Mouse (Mus musculus): ENCODE measurements around the gene Slc39a11. TPM values are rescaled to one million over a fixed set of nuclear protein-coding genes. Genes with fewer than 3 reads are reported as not detected.

Gene Slc39a11
- polyA plus RNA-seq (2015; fragmentation: Illumina TruSeq; extraction: RNeasy Lipid Tissue Mini Kit (QIAGEN cat#74804); ENCODE audit: insufficient read depth, low replicate concordance) = 7.6 TPM

DNA sequence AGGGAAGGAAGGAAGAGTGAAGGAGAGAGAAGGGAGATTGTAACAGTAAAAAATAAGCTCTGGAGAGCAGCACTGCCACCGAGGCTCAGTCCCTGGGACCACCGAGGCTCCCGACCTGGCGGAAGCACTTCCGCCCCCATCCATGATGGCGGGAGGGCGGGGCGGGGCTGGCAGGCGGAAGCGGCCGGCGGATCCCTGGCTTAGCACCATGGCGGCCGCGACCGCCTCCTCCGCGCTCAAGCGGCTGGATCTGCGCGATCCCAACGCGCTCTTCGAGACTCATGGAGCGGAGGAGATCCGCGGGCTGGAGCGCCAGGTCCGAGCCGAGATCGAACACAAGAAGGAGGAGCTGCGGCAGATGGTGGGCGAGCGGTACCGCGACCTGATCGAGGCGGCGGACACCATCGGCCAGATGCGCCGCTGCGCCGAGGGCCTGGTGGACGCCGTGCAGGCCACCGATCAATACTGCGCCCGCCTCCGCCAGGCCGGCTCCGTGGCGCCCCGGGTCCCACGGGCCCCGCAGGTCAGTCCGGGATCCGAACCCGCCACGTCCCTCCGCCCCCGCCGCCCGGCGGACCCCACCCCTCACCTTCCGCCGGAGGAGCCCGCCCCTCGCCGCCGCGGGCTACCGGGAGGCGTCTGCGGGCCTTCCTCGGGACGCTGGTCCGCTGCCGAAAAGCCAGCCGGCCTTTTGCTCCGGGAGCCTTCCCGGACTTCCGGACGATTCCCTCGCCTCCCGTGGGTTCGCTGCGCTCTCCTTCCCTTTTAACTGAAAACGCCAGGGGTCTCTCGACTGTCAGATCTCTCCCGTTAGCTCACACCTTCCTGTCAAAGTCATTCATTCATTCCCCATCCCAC lies at the start of gene Slc39a11:
Slc39a11 (minus strand) TSS at position 727 of the 858 bp plus-strand sequence.

DNA sequence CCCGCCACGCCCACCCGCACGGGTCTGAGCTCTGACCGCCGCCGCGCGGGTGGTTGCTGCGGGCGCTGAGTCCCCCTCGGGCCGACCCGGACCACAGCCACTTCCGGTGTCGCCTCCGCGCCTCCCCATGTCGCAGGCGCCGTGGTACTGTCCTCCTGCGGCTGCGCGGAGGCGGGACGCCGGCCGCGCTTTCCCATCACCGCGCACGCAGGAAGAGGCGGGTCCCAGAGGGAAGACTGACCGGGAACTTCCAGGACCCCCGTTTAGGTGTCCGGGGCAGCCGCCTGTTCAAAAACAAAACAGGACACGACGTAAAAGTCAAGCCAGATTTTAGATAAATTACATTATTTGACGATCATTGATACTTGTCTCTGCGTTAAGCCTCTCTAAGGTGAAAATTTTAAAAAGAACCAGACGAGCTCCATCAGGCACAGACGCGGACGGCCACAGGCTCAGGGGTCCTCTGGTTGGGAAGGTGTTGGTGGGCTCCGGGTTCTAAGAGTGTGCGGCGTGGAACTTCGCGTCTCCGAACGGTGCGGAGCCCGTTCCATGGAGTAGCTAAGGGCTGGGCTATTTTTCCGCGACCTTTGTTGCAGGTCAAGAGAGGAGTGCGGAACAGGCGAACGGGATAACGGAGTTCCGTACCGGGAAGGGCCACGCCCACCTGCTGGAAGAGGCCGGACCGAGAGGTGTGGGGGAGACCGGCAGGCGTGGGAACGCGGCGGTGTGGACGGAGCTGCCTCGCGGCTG lies 34.3 kb upstream of the Slc39a11 start, which contains the start of the genes Fam104a and D11Wsu47e:
Fam104a (minus strand) TSS at position 199 of the 750 bp plus-strand sequence.
D11Wsu47e (plus strand) TSS at position 456 of the 750 bp plus-strand sequence.

DNA sequence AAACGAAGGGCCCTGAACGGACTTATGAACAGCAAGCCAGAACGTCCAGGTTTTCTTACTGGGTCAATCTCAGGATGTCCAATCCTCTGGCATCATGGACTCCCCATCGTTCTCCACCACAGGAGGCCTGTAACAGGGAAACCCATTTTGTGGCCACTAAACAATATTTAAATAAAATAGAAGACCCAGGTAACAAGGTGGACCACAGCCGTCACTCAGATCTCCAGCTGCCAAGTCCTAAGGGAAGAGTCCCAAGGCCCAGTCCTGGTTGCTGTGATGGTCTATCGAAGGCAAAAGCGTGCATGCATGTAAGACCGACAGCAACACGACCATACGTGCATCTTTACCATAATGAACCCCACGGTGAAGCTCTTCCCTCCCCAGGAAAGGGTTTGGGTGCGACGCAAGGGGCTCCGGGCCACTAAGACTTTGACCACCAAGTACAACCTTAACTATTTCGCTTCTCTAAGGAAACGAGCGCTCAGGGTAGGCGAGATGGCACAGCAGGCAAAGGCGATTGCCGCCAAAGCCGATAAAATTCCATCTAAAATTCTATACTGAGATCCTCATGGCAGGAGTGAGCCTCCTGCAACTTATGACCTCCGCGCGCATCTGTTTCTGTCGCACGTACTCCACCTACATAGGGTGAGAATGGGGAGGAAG lies 1.1 kb downstream of the Slc39a11 start, which contains the start of gene Cog1:
Cog1 (plus strand) TSS at position 480 of the 663 bp plus-strand sequence.

GRCm38 (mm10) chr11:113618672-113619419 lies 31.0 kb downstream of the Slc39a11 start, which contains the start of gene Sstr2:
Gene Sstr2, plus strand, starts transcription at chr11:113619342.

Other genes starting within 250 kb of the Slc39a11 start
- gene Sstr2, start 30.7 kb downstream of the Slc39a11 start, polyA plus RNA-seq (2015; fragmentation: Illumina TruSeq; extraction: RNeasy Lipid Tissue Mini Kit (QIAGEN cat#74804); ENCODE audit: insufficient read depth, low replicate concordance) = not detected
- gene Cog1, start 910 bp downstream of the Slc39a11 start, polyA plus RNA-seq (2015; fragmentation: Illumina TruSeq; extraction: RNeasy Lipid Tissue Mini Kit (QIAGEN cat#74804); ENCODE audit: insufficient read depth, low replicate concordance) = 25.7 TPM
- 17.9 TPM for gene Fam104a, start 34.1 kb upstream of the Slc39a11 start, polyA plus RNA-seq (2015; fragmentation: Illumina TruSeq; extraction: RNeasy Lipid Tissue Mini Kit (QIAGEN cat#74804); ENCODE audit: insufficient read depth, low replicate concordance)
- gene D11Wsu47e, start 34.3 kb upstream of the Slc39a11 start, polyA plus RNA-seq (2015; fragmentation: Illumina TruSeq; extraction: RNeasy Lipid Tissue Mini Kit (QIAGEN cat#74804); ENCODE audit: insufficient read depth, low replicate concordance) = 24.3 TPM
- gene Cpsf4l, start 59.9 kb upstream of the Slc39a11 start, polyA plus RNA-seq (2015; fragmentation: Illumina TruSeq; extraction: RNeasy Lipid Tissue Mini Kit (QIAGEN cat#74804); ENCODE audit: insufficient read depth, low replicate concordance) = not detected
- gene Cdc42ep4, start 101.8 kb upstream of the Slc39a11 start, polyA plus RNA-seq (2015; fragmentation: Illumina TruSeq; extraction: RNeasy Lipid Tissue Mini Kit (QIAGEN cat#74804); ENCODE audit: insufficient read depth, low replicate concordance) = 7.2 TPM

All from spleen, adult 10 weeks (tissue).